Mouse (Mus musculus): Measurements from ENCODE around the gene Med28. TPM values are rescaled to one million over a fixed set of nuclear protein-coding genes. Genes with fewer than 3 reads are reported as not detected.

Med28 gene
- polyA plus RNA-seq, 1 experiment from 2014 or later = 309 TPM

GRCm38 (mm10) chr5:45565829-45566228, 45.8 kb downstream of the Med28 start:
- no peak overlapping the region for H3K4me3 ChIP-seq (ENCODE audit: low read depth, low read length)
- H3K4me1 ChIP-seq (ENCODE audit: control insufficient read depth, insufficient read depth, low read length) = no peaks in the 10 kb centered on the region
- H3K27me3 ChIP-seq (ENCODE audit: control insufficient read depth, insufficient read depth, low read length) = no peaks in the 10 kb centered on the region
- DNase-seq (ENCODE audit: low spot score, missing footprints) (no peak), ATAC-seq (ENCODE audit: low FRiP score) (no peak)
- no peaks in the 10 kb centered on the region for H3K9me3 ChIP-seq (ENCODE audit: control insufficient read depth, low read length)
- no peak overlapping the region for H3K9ac ChIP-seq (ENCODE audit: low read length)
- no peaks in the 10 kb centered on the region for H3K36me3 ChIP-seq (ENCODE audit: control insufficient read depth, insufficient read depth, low read length)
- 92% methylated on average over 1 of the region's 1 CpGs for WGBS
- H3K4me2 ChIP-seq = no peak overlapping the region
- no peak overlapping the region for H3K27ac ChIP-seq (ENCODE audit: low read depth, low read length)

GRCm38 (mm10) chr5:45572816-45573215, 52.8 kb downstream of the Med28 start:
- H3K36me3 ChIP-seq (ENCODE audit: control insufficient read depth, insufficient read depth, low read length) = no peaks in the 10 kb centered on the region
- WGBS = 65% methylated on average over 5 of the region's 5 CpGs
- DNase-seq (ENCODE audit: low spot score, missing footprints) (no peak), ATAC-seq (ENCODE audit: low FRiP score) (no peak)
- H3K27me3 ChIP-seq (ENCODE audit: control insufficient read depth, insufficient read depth, low read length) = no peaks in the 10 kb centered on the region
- no peak overlapping the region for H3K4me3 ChIP-seq (ENCODE audit: low read depth, low read length)
- no peak overlapping the region for H3K9ac ChIP-seq (ENCODE audit: low read length)
- H3K27ac ChIP-seq (ENCODE audit: low read depth, low read length) = no peak overlapping the region
- no peaks in the 10 kb centered on the region for H3K4me1 ChIP-seq (ENCODE audit: control insufficient read depth, insufficient read depth, low read length)
- H3K4me2 ChIP-seq = no peak overlapping the region
- no peaks in the 10 kb centered on the region for H3K9me3 ChIP-seq (ENCODE audit: control insufficient read depth, low read length)

DNA sequence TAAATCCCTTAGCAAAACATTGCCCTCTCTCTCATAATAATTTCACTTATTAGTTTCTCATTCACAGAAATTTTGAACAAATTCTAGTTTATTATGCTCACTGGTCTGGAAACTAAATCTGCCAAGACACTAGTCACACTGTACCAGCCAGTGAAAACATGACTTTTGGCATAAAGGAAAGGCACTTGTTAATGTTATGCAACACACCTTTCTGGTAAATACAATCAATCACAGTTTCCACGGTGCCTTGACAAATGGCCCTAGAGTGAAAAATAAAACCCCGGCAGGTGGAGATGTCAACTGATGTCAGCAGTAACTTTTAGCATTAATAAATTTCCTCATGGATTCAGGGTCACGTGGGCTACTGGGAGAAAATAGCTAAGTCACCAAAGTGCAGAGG, 56.7 kb downstream of the Med28 start:
- Histone ChIP-seq H3K9ac (ENCODE audit: low read length) (no peak overlapping the region), H3K4me3 (ENCODE audit: low read depth, low read length) (no peak overlapping the region), H3K27me3 (ENCODE audit: control insufficient read depth, insufficient read depth, low read length) (no peaks in the 10 kb centered on the region), H3K9me3 (ENCODE audit: control insufficient read depth, low read length) (no peaks in the 10 kb centered on the region), H3K27ac (ENCODE audit: low read depth, low read length) (no peak overlapping the region), H3K36me3 (ENCODE audit: control insufficient read depth, insufficient read depth, low read length) (no peaks in the 10 kb centered on the region), H3K4me1 (ENCODE audit: control insufficient read depth, insufficient read depth, low read length) (no peaks in the 10 kb centered on the region), H3K4me2 (no peak overlapping the region)
- DNase-seq (ENCODE audit: low spot score, missing footprints) (no peak), ATAC-seq (ENCODE audit: low FRiP score) (no peak)
- WGBS = 88% methylated on average over 3 of the region's 3 CpGs

- H3K4me1 ChIP-seq (ENCODE audit: control insufficient read depth, insufficient read depth, low read length) = no peaks in the 10 kb centered on the region
- no peaks in the 10 kb centered on the region for H3K27me3 ChIP-seq (ENCODE audit: control insufficient read depth, insufficient read depth, low read length)
- DNase-seq (ENCODE audit: low spot score, missing footprints) (no peak), ATAC-seq (ENCODE audit: low FRiP score) (no peak)
- H3K27ac ChIP-seq (ENCODE audit: low read depth, low read length) = no peak overlapping the region
- H3K9ac ChIP-seq (ENCODE audit: low read length) = no peak overlapping the region
- H3K36me3 ChIP-seq (ENCODE audit: control insufficient read depth, insufficient read depth, low read length) = no peaks in the 10 kb centered on the region
- H3K9me3 ChIP-seq (ENCODE audit: control insufficient read depth, low read length) = no peaks in the 10 kb centered on the region
- WGBS = 93% methylated on average over 1 of the region's 1 CpGs
- no peak overlapping the region for H3K4me2 ChIP-seq
- no peak overlapping the region for H3K4me3 ChIP-seq (ENCODE audit: low read depth, low read length)
Observed at GRCm38 (mm10) chr5:45577376-45577775, 57.3 kb downstream of the Med28 start.

Other genes starting within 250 kb of the Med28 start
- gene Qdpr, start 70.0 kb upstream of the Med28 start, polyA plus RNA-seq (2014; fragmentation: Nextera tagmentation; extraction: Ambion mirVana) = 102 and 110 TPM in 2 replicates
- gene Clrn2, start 66.5 kb upstream of the Med28 start, polyA plus RNA-seq (2014; fragmentation: Nextera tagmentation; extraction: Ambion mirVana) = 0.86 and 1.2 TPM in 2 replicates
- 84.7 and 85.8 TPM in 2 replicates for gene Lap3, start 26.9 kb upstream of the Med28 start, polyA plus RNA-seq (2014; fragmentation: Nextera tagmentation; extraction: Ambion mirVana)
- 0.55 and 0.76 TPM in 2 replicates for gene Fam184b, start 119.4 kb downstream of the Med28 start, polyA plus RNA-seq (2014; fragmentation: Nextera tagmentation; extraction: Ambion mirVana)
- gene Ncapg, start 149.7 kb downstream of the Med28 start, polyA plus RNA-seq (2014; fragmentation: Nextera tagmentation; extraction: Ambion mirVana) = 83.0 and 95.3 TPM in 2 replicates